Mouse (Mus musculus): ENCODE measurements at regions not wholly inside any gene's neighbourhood (a gene's known extent, or its start where the extent isn't known, plus 50 kb on each side); places are given as distances from the start of the nearest gene placed in this dataset.

DNA sequence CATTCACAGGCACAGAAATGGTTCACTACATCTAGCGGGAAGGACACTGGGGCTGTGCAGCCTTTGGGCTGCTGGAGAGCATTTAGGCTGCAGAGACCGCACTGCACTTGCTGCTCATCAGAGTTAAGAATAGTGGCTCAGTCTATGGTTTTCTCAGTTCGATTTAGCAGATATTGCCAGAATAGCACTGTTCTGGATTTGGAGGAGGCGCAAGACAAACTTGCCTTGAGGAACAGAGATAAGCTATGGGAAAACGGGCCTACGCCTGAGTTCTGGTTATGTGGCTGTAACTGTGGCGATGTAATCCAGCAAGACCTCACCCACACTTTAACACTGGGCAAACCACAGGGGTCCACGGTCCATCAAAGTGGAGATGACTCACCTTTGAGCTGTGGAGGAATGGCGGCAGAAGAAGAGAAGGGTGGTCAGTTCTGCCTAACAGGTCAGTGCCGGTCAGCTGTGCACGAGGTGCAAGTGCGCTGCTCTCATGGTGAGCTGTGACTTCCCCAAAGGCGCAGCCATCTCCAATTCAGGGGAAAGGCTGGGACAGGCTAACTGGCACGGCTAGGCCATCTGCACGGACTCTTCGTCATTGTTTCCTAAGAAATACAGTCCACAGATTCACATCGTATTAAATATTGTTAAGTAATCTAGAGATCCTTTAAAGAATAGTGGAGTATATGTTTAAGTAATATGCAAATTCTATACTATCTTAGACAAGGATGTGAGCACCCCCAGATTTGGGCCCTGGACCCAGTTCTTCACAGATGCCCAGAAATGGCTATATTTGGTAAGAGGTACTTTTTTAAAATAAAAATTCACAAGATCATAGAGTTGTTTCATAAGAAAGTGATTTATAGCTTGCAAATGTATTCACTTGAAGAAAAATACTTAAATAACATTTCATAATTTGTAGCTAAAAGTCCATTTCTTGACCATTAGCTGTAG lies 118.7 kb upstream of the Sgk1 start:
- no peak for TF ChIP-seq POLR2A (IDR thresholded peaks at IDR 0.05; ENCODE audit: control insufficient read depth, extremely low read depth, insufficient read depth, low read length, poor library complexity)
- no peak for TF ChIP-seq CTCF (IDR thresholded peaks at IDR 0.05; ENCODE audit: borderline replicate concordance, control insufficient read depth, extremely low read depth, insufficient read depth, low read length, poor library complexity)

All from thymus, adult 2 months (tissue).